Mouse (Mus musculus) heart, postnatal 0 days (tissue): Measurements from ENCODE around the gene Psma5. TPM values are rescaled to one million over a fixed set of nuclear protein-coding genes. Genes with fewer than 3 reads are reported as not detected.
"Not testable (repeated sequence)": the region's sequence is repeated elsewhere in the genome, so short reads cannot be mapped to it uniquely, and the experiment has no call there.

Experiments
- ATAC-seq: fragments of 200-750 bp; cut with Nextera tagmentation; 2 replicates; pipeline ENCODE4 v1.8.0; 2017; ENCODE audit warnings: low read depth, moderate number of reproducible peaks, moderate library complexity; ENCODE audit not compliant: insufficient read depth
- DNase-seq: peaks from one replicate; pipeline ENCODE4 v3.0.0-alpha.2; 2016; ENCODE audit warnings: low spot score
- H3K27ac ChIP-seq: fragments of 300-500 bp; sonication (generic); 2 replicates; pipeline ENCODE4 v1.5.1; 2014; ENCODE audit warnings: low read depth, mild to moderate bottlenecking
- H3K27me3 ChIP-seq: fragments of 300-500 bp; sonication (generic); 2 replicates; pipeline ENCODE4 v1.6.1; 2014; ENCODE audit warnings: low read length, mixed read lengths; ENCODE audit not compliant: control insufficient read depth, insufficient read depth
- H3K36me3 ChIP-seq: fragments of 300-500 bp; sonication (generic); replicated peaks from 2 replicates; pipeline ENCODE4 v1.6.1; 2014; ENCODE audit warnings: low read length, mixed read lengths; ENCODE audit not compliant: control insufficient read depth, insufficient read depth
- H3K4me1 ChIP-seq: fragments of 300-500 bp; sonication (generic); 2 replicates; pipeline ENCODE4 v1.6.1; 2014; ENCODE audit warnings: antibody characterized with exemption; ENCODE audit not compliant: control insufficient read depth, insufficient read depth
- H3K4me2 ChIP-seq: fragments of 300-500 bp; sonication (generic); 2 replicates; pipeline ENCODE4 v1.6.1; 2014; ENCODE audit warnings: low read depth, mild to moderate bottlenecking, low read length, moderate library complexity
- H3K4me3 ChIP-seq: fragments of 300-500 bp; sonication (generic); 2 replicates; pipeline ENCODE4 v1.5.1; 2014; ENCODE audit warnings: low read depth, low read length
- H3K9ac ChIP-seq: fragments of 300-500 bp; sonication (generic); replicated peaks from 2 replicates; pipeline ENCODE4 v1.6.1; 2014; ENCODE audit warnings: low read depth, low read length, mixed read lengths
- H3K9me3 ChIP-seq: fragments of 300-500 bp; sonication (generic); replicated peaks from 2 replicates; pipeline ENCODE4 v1.6.1; 2016; ENCODE audit warnings: low read length; ENCODE audit not compliant: control insufficient read depth
- CTCF ChIP-seq: IDR thresholded peaks from 2 replicates; pipeline ENCODE4 v1.5.1; 2016; ENCODE audit warnings: antibody characterized with exemption, control low read depth, low read depth
- EP300 ChIP-seq: IDR thresholded peaks from 2 replicates; pipeline ENCODE4 v1.6.1; 2016; ENCODE audit warnings: antibody characterized with exemption, low read depth
- WGBS: fragments of 180-500 bp; shearing (Covaris S2); extraction: QIAGEN DNeasy Blood & Tissue Kit; methylation state at CpG from one replicate; pipeline ENCODE4 v1.1.7; 2014; 5-methylcytosine and 5-hydroxymethylcytosine counted together
- polyA plus RNA-seq: library from polyadenylated mRNA; unstranded; fragments of >200 nt; fragmentation: Nextera tagmentation; extraction: Ambion mirVana; gene quantifications from 2 replicates; pipeline ENCODE4 v1.2.1, GENCODE M21; 2015
- total RNA-seq: library from RNA; depleted of rRNA; stranded (reverse); fragments of >200 nt; gene quantifications from 2 replicates; pipeline ENCODE4 v1.2.3, GENCODE M21; 2014; ENCODE audit warnings: low replicate concordance

The Psma5 gene
- total and polyA plus RNA-seq, 2 experiments from 2014 or later: 82.6 to 180 TPM

DNA sequence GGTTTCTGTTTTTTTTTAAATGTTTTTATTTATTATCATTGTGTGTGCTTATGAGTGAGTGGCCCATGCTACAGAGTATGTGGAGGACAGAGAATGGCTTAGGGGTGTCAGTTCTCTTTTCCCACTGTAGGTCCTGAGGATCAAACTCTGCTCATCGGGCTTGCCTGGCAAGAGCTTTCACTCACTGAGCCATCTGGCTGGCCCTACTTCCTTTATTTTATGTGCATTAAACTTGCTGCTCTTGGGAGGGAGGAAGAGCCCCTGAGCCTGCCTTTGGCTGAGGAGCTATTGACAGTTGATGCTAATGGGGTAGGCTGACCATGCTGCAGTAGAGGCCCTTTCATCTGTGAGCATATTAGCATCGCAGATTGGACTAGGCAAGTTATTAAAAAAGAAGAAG lies 9.9 kb upstream of the Psma5 start:
- 69% methylated on average over 2 of the region's 2 CpGs for WGBS
- H3K4me2 ChIP-seq: no peak overlapping the region
- no peak for TF ChIP-seq EP300
- no peak for TF ChIP-seq CTCF
- H3K36me3 ChIP-seq: no peaks in the 10 kb centered on the region
- H3K4me1 ChIP-seq: no peaks in the 10 kb centered on the region
- no peak overlapping the region for H3K9ac ChIP-seq
- no peak overlapping the region for H3K27ac ChIP-seq
- H3K4me3 ChIP-seq: no peak overlapping the region
- H3K27me3 ChIP-seq: no peaks in the 10 kb centered on the region
- no peaks in the 10 kb centered on the region for H3K9me3 ChIP-seq
- ATAC-seq (no peak), DNase-seq (no peak)

GRCm38 (mm10) chr3:108257831-108258500 lies 1.2 kb downstream of the Psma5 start:
- H3K36me3 ChIP-seq: peaks cover 10% of the 10 kb centered on the region
- H3K4me1 ChIP-seq: peaks cover 5% of the 10 kb centered on the region; the same call in 1 of the 2 replicates
- peak overlapping the region; percentile 83 for H3K4me2 ChIP-seq
- H3K9ac ChIP-seq: peak overlapping the region; percentile 77
- H3K9me3 ChIP-seq: no peaks in the 10 kb centered on the region
- H3K27me3 ChIP-seq: no peaks in the 10 kb centered on the region
- 45% methylated on average over 3 of the region's 3 CpGs for WGBS
- no peak overlapping the region for H3K27ac ChIP-seq
- no peak for ATAC-seq
- no peak for DNase-seq
- no peak for TF ChIP-seq CTCF
- TF ChIP-seq EP300: no peak
- peak overlapping the region; percentile 75 for H3K4me3 ChIP-seq

DNA sequence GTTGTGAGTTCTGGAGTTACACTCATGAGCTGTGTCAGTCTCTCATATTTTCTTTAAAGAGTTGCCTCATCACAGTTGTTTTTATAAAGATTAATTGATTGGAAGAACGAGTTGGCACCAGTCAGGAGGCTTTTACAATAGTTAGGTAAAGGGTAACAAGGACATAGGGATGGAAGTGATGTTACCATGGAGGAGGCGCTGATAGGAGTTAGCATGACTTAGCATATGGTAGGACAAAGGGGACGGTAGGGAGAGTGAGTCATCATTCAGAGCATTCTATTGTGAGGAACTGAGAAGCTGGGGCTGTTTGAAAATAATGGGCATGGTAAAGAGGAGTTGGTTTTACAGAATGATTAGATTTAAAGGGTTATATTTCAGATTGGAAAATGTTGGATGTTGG lies 2.6 kb downstream of the Psma5 start:
- no peaks in the 10 kb centered on the region for H3K9me3 ChIP-seq
- H3K4me3 ChIP-seq: no peak overlapping the region
- no peak overlapping the region for H3K9ac ChIP-seq
- no peak overlapping the region for H3K27ac ChIP-seq
- TF ChIP-seq EP300: no peak
- 56% methylated on average over 3 of the region's 3 CpGs for WGBS
- no peak overlapping the region for H3K4me2 ChIP-seq
- H3K4me1 ChIP-seq: peaks cover 5% of the 10 kb centered on the region; the same call in 1 of the 2 replicates
- peaks cover 20% of the 10 kb centered on the region for H3K36me3 ChIP-seq
- ATAC-seq (no peak), DNase-seq (no peak)
- H3K27me3 ChIP-seq: no peaks in the 10 kb centered on the region

DNA sequence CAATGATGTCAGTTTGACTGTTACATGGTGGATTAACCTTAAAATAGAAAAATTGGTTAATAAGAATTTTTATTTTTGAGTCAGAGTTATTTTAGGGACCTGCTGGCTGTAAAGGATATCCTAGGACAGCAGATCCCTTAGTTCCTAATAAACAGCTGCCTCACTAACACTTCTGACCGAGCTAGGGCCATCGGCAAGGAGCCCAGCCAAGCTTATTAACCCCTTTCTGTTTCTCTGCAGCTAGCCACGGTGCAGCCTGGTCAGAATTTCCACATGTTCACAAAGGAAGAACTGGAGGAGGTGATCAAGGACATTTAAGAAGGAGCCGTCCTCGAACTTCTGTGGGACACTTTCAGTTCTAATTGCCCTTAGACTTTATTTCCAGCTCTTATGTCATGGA lies 22.8 kb downstream of the Psma5 start:
- H3K27ac ChIP-seq, H3K4me3 ChIP-seq, H3K4me2 ChIP-seq, H3K4me1 ChIP-seq, H3K27me3 ChIP-seq, H3K9me3 ChIP-seq, ATAC-seq, DNase-seq, H3K9ac ChIP-seq: not testable (repeated sequence)
- WGBS: 75% methylated on average over 5 of the region's 5 CpGs
- H3K36me3 ChIP-seq: peaks cover 44% of the 10 kb centered on the region

- ATAC-seq: no peak
- Histone ChIP-seq H3K36me3 (peaks cover 16% of the 10 kb centered on the region), H3K9me3 (no peaks in the 10 kb centered on the region), H3K9ac (no peak overlapping the region), H3K27me3 (no peaks in the 10 kb centered on the region), H3K4me1 (peaks cover 20% of the 10 kb centered on the region; the same call in 1 of the 2 replicates), H3K4me3 (peak overlapping the region; percentile 81), H3K27ac (peak overlapping the region; percentile 35; the same call in 1 of the 2 replicates), H3K4me2 (peak overlapping the region; percentile 90)
- TF ChIP-seq CTCF (peak; percentile 74), EP300 (no peak)
- peak; percentile 75 for DNase-seq
- WGBS: 30% methylated on average over 12 of the region's 12 CpGs
Measured at GRCm38 (mm10) chr3:108282401-108283240, 25.9 kb downstream of the Psma5 start.
